Mouse (Mus musculus): ENCODE data around the gene Fhdc1.

DNA sequence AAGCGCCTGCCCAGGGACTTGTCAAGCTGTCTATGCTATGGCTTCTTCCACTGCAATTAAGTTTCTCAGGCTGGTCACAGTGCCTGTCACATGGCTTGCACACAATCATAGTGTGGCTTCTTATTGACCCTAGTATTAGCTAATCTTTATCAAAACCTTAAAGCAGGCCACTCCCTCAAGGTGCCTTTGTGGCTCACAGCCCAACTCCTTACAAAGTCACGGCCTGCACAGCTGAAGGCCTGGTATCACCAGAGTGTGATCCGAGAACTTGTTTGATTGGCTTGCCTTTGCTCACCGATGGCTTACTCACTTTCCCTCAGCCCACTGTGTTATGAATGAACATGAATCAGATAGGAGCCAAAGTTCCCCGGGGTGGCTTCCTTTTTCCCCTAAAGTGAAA lies 52.5 kb downstream of the Fhdc1 start:
- TF ChIP-seq CTCF (IDR thresholded peaks at IDR 0.05; ENCODE audit: borderline replicate concordance, insufficient read depth, low read depth, low read length) (no peak), POLR2A (IDR thresholded peaks at IDR 0.05; ENCODE audit: borderline replicate concordance, insufficient read depth, low read length) (no peak)

All from cerebellum, adult 2 months (tissue).